Mouse (Mus musculus): ENCODE data around the gene Hist3h2ba.

GRCm38 (mm10) chr11:58901080-58901479, 47.6 kb upstream of the Hist3h2ba start:
- TF ChIP-seq CTCF (IDR thresholded peaks at IDR 0.05) = no peak
- no peak for TF ChIP-seq EP300 (IDR thresholded peaks at IDR 0.05)

All from lung, postnatal 0 days (tissue).